Mouse (Mus musculus) kidney, adult 2 months (tissue): ENCODE measurements around the gene Cd96. TPM values are rescaled to one million over a fixed set of nuclear protein-coding genes. Genes with fewer than 3 reads are reported as not detected.

Experiments used
- DNase-seq: peaks from one replicate; pipeline ENCODE4 v3.0.0; 2021
- H3K27ac ChIP-seq: fragments of 200-500 bp; 2 replicates; pipeline ENCODE4 v1.5.1; 2012; ENCODE audit warnings: low read depth, low read length, control low read depth, inconsistent platforms; ENCODE audit not compliant: insufficient read depth
- H3K27me3 ChIP-seq: fragments of 200-500 bp; replicated peaks from 2 replicates; pipeline ENCODE4 v1.6.1; 2012; ENCODE audit warnings: mild to moderate bottlenecking, moderate library complexity, low read length, inconsistent platforms; ENCODE audit not compliant: control insufficient read depth, insufficient read depth
- H3K36me3 ChIP-seq: fragments of 200-500 bp; 2 replicates; pipeline ENCODE4 v1.6.1; 2012; ENCODE audit warnings: mild to moderate bottlenecking, moderate library complexity, low read length, inconsistent platforms; ENCODE audit not compliant: control insufficient read depth, insufficient read depth
- H3K4me1 ChIP-seq: fragments of 200-500 bp; 2 replicates; pipeline ENCODE4 v1.6.1; 2011; ENCODE audit warnings: low read length; ENCODE audit not compliant: control insufficient read depth, insufficient read depth
- H3K4me3 ChIP-seq: fragments of 200-500 bp; 2 replicates; pipeline ENCODE4 v1.5.1; 2011; ENCODE audit warnings: mild to moderate bottlenecking, low read depth, low read length, control low read depth; ENCODE audit not compliant: insufficient read depth
- CTCF ChIP-seq: fragments of 200-500 bp; conservative IDR thresholded peaks from 2 replicates; pipeline ENCODE4 v1.5.1; 2011; ENCODE audit warnings: low read depth, mild to moderate bottlenecking, control low read depth, low read length, moderate library complexity, mixed read lengths; ENCODE audit not compliant: insufficient read depth, insufficient read length
- POLR2A ChIP-seq: fragments of 200-500 bp; IDR thresholded peaks from one replicate; pipeline ENCODE4 v1.6.1; 2011; ENCODE audit warnings: low read depth, low read length, control low read depth
- WGBS: fragments of 180-500 bp; shearing (Covaris S2); methylation state at CpG from one replicate; pipeline ENCODE4 v1.1.7; 2018; 5-methylcytosine and 5-hydroxymethylcytosine counted together
- polyA plus RNA-seq: library from polyadenylated mRNA; depleted of rRNA; stranded (reverse); fragments of >200 nt; gene quantifications from 2 replicates; pipeline ENCODE4 v1.2.3, GENCODE M21; 2012

Cd96 gene
- polyA plus RNA-seq, 1 experiment = 0.86 TPM

DNA sequence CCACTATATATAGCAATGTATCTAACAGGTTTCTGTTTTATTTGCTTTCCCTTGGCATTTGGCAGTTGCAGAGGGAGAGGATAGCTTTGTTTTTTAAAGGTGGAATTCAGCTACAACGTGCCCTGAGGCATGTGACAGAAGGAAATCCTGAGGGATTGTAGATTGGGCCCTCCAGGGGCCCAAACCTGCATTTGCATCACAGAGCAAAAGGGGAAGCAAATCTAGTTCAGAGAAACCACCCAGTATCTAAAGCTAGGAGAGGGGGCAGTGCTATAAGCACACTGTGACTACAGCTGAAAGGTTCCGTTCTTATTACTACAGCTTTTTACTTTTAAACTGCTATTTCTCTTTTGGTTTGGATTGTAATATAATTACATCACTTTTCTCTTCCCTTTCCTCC, 18.3 kb downstream of the Cd96 start:
- no peak overlapping the region for H3K27ac ChIP-seq
- H3K27me3 ChIP-seq = no peaks in the 10 kb centered on the region
- 55% methylated on average over 2 of the region's 2 CpGs for WGBS
- DNase-seq = no peak
- no peak for TF ChIP-seq POLR2A
- no peak for TF ChIP-seq CTCF
- H3K36me3 ChIP-seq = no peaks in the 10 kb centered on the region
- H3K4me1 ChIP-seq = no peaks in the 10 kb centered on the region
- no peak overlapping the region for H3K4me3 ChIP-seq

DNA sequence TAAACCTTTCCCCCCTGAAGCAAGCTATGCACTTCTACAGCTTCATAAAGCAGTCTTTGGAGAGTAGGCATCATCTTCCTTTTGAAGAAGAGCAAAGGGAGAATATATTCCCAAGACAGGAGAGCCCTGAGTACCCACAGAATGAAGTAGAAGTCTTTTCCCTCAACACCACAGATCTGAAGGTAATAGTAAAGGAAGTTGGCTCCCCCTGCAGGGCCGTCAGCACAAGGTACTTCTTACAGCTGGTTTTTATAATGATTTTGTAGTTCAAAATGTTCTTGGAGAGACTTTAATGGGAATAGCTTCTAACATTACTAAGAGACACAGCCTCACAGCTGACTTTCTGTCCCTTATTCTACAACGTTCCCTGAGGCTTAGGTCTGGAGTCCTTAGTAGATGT, 19.8 kb downstream of the Cd96 start:
- no peak overlapping the region for H3K27ac ChIP-seq
- no peaks in the 10 kb centered on the region for H3K4me1 ChIP-seq
- 49% methylated on average over 2 of the region's 2 CpGs for WGBS
- H3K36me3 ChIP-seq = no peaks in the 10 kb centered on the region
- no peaks in the 10 kb centered on the region for H3K27me3 ChIP-seq
- TF ChIP-seq POLR2A = no peak
- TF ChIP-seq CTCF = peak; percentile 44
- DNase-seq = peak; percentile 22
- no peak overlapping the region for H3K4me3 ChIP-seq

DNA sequence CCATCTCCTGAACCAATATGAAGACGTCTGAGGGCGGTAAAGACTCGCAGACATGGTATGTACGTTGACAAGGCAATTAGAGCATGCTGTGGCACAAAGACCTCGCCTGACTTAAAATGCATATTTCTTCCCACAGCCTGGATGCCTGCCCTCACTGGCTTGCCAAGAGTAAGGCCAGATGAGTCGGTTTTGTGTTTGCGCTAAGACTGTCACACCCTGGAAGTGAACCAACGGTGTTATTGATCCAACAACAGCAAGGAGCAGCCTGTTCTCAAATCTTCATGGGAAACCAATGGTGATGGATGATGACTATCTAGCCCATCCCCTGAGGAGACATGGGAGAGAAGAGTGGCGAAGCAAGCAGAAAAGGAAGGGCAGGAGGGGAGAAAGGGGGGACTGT, 22.6 kb downstream of the Cd96 start:
- H3K27ac ChIP-seq = no peak overlapping the region
- H3K4me3 ChIP-seq = no peak overlapping the region
- H3K27me3 ChIP-seq = no peaks in the 10 kb centered on the region
- H3K4me1 ChIP-seq = no peaks in the 10 kb centered on the region
- no peaks in the 10 kb centered on the region for H3K36me3 ChIP-seq
- 79% methylated on average over 9 of the region's 9 CpGs for WGBS
- DNase-seq = no peak
- TF ChIP-seq CTCF (no peak), POLR2A (no peak)

DNA sequence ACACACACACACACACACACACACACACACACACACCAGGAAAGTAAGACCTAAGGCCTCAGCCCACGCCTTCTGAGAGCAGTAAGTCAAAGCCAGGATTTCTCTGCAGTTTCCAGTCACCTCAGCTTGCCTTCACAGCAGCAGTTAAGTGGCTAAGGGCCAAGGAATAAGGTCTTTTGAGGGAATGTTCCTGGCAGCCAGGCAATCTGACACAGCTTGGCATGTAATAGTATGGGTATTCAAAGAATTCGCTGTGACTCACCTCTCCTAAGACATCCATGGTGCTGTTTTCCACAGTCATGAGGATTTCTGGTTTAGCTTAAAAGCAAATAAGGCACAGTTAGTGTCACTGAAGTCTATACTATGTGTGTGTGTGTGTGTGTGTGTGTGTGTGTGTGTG, 25.6 kb downstream of the Cd96 start:
- no peaks in the 10 kb centered on the region for H3K36me3 ChIP-seq
- 35% methylated on average over 2 of the region's 2 CpGs for WGBS
- DNase-seq = peak; percentile 66
- H3K27me3 ChIP-seq = no peaks in the 10 kb centered on the region
- no peaks in the 10 kb centered on the region for H3K4me1 ChIP-seq
- no peak overlapping the region for H3K4me3 ChIP-seq
- TF ChIP-seq CTCF (no peak), POLR2A (no peak)
- no peak overlapping the region for H3K27ac ChIP-seq

DNA sequence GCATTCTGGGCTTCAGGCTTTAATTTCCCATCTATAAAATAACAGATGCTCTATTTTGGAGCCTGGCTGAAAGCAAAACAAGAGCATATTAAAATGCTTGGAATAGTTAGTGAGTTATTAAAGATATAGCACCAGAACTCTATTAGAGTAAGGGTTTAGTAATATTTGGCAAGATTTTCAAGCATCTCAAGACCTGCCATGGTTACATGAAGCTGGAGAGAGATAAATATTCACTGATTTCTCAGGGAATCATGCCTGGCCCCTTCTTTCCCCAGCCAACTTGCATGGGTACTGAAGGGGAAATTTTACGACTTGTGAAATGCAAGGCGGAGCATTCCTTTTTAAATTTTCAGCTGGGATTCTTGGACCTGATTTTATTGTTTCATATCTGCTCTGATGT, 27.1 kb downstream of the Cd96 start:
- Histone ChIP-seq H3K27ac (no peak overlapping the region), H3K4me1 (no peaks in the 10 kb centered on the region), H3K4me3 (no peak overlapping the region), H3K27me3 (no peaks in the 10 kb centered on the region), H3K36me3 (no peaks in the 10 kb centered on the region)
- TF ChIP-seq CTCF = no peak
- TF ChIP-seq POLR2A = no peak
- no peak for DNase-seq
- 78% methylated on average over 2 of the region's 2 CpGs for WGBS

DNA sequence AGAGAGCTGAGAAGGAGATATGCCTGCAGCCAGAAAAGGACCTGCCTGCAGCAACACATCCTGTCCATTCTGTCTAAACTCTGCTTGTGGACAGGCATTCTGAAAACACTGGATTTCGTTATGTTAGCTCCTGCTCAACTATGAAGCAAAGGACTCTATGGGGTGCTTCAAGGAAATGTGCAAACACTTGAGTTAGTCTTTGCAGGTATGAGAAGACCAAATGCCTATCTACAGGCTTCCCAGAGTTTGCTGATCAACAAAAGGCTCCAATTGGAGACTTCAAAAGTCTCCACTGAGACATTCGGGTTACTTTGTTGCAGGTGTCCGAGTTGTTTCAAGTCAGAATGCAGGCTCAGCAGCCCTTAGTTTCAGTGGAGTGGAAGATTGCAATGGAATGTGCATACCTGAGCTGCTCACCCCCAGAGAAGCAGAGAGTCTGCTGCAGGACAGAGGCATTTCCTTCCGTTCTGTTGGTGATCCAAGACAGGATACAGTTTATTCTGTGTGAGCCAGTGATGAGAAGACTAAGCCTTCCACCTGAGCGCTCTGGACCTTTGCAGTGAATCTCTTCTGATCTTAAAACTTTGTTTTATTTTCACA, 33.1 kb downstream of the Cd96 start:
- Histone ChIP-seq H3K27ac (no peak overlapping the region), H3K36me3 (no peaks in the 10 kb centered on the region), H3K27me3 (no peaks in the 10 kb centered on the region), H3K4me1 (no peaks in the 10 kb centered on the region), H3K4me3 (no peak overlapping the region)
- TF ChIP-seq POLR2A (no peak), CTCF (no peak)
- 50% methylated on average over 5 of the region's 5 CpGs for WGBS
- DNase-seq = no peak

DNA sequence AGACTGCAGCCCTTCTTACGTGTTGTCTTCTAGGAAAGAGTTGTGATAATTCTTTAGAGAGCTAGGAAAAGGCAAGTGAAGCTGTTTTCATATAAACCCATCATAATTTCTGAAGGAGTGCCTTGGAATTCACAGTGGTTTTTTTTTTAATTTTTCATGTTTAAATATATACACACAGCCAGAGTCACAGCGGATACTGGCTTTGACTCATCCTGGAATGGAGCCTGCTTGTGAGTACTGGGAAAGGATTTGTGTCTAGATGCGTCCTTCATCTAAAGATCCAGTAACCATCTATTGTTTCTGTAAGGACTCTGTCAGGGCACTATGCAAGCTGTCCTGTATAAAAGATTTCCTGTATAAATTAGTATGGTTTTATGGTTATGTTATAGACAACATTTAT, 52.1 kb downstream of the Cd96 start:
- DNase-seq = no peak
- H3K27me3 ChIP-seq = no peaks in the 10 kb centered on the region
- TF ChIP-seq POLR2A (no peak), CTCF (no peak)
- no peak overlapping the region for H3K4me3 ChIP-seq
- WGBS = 90% methylated on average over 3 of the region's 3 CpGs
- no peaks in the 10 kb centered on the region for H3K4me1 ChIP-seq
- H3K36me3 ChIP-seq = no peaks in the 10 kb centered on the region
- no peak overlapping the region for H3K27ac ChIP-seq

DNA sequence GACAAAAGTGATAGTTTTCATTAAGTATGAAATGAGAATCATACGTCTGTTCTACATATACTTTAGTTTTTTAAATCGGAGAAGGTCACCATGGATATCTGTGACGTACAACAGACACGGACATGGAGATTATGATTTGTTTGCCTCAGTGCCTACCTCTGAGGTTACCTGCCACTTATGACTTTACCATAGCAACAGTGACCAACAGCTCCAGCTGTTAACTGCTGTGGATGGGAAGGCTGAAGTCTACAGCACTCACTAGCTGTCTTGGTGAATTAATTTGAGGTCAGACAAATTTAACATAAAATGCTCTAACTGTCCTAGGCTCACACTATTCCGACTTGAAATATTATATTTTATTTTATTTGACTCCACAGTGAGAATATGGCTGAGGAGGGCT, 56.8 kb downstream of the Cd96 start:
- WGBS = 90% methylated on average over 5 of the region's 5 CpGs
- Histone ChIP-seq H3K4me3 (no peak overlapping the region), H3K4me1 (no peaks in the 10 kb centered on the region), H3K27me3 (no peaks in the 10 kb centered on the region), H3K27ac (no peak overlapping the region), H3K36me3 (no peaks in the 10 kb centered on the region)
- DNase-seq = no peak
- TF ChIP-seq POLR2A (no peak), CTCF (no peak)
